Comparison of ENCODE assay signal across 9 mouse cellular contexts in genomic region chr6:49519053-49519452, GRCm38 (mm10).
A peak's percentile ranks its signal among the peaks of the same experiment; 100 is the strongest.
DNase-seq lines count a peak whose midpoint lies in the region; ATAC-seq and TF ChIP-seq lines count a peak whose summit lies in the region.
"Had no signal": no experiment of that assay in that cellular context is flagged by ENCODE, and none has a peak within 500 bp of the region (broad histone marks: within the 10 kb centered on the region; RNA-seq: fewer than 3 reads in every experiment).

No protein-coding gene starts in this region.

- 0 out of 2 replicates have a peak, but pooled peaks cover 3% of the 10 kb centered on the region for H3K4me1 ChIP-seq in kidney, embryonic 16.5 days (ENCODE audit: insufficient read depth, low read length)
- no peaks in the 10 kb centered on the region for H3K4me1 ChIP-seq in liver, adult 2 months (ENCODE audit: control insufficient read depth, insufficient read depth, low read length)
- no peaks in the 10 kb centered on the region for H3K4me1 ChIP-seq in neural tube, embryonic 15.5 days
- H3K4me1 ChIP-seq: stomach, embryonic 15.5 days had no signal

- H3K4me2 ChIP-seq in kidney, embryonic 16.5 days (replicated peaks; ENCODE audit: low read depth, low read length), result peak overlapping the region; percentile 38
- peak overlapping the region; percentile 25; the same call in 1 of the 2 replicates for H3K4me2 ChIP-seq in neural tube, embryonic 15.5 days
- H3K4me2 ChIP-seq: stomach, embryonic 15.5 days had no signal

- TF ChIP-seq CTCF in liver, adult 2 months (IDR thresholded peaks at IDR 0.05; ENCODE audit: low read depth, low read length), result peak; percentile 94

- no peaks in the 10 kb centered on the region for H3K27me3 ChIP-seq in kidney, embryonic 16.5 days (ENCODE audit: insufficient read depth, low read length)
- H3K27me3 ChIP-seq in liver, adult 2 months (ENCODE audit: control insufficient read depth, insufficient read depth, low read length), result no peaks in the 10 kb centered on the region
- H3K27me3 ChIP-seq in neural tube, embryonic 15.5 days (replicated peaks), result no peaks in the 10 kb centered on the region
- H3K27me3 ChIP-seq: stomach, embryonic 15.5 days had no signal

- 2% methylated on average over 6 of the region's 6 CpGs for WGBS in kidney, embryonic 16.5 days
- WGBS in liver, adult 2 months, result 2% methylated on average over 6 of the region's 6 CpGs
- WGBS in neural tube, embryonic 15.5 days, result 6% methylated on average over 6 of the region's 6 CpGs

- H3K4me3 ChIP-seq in kidney, embryonic 16.5 days (ENCODE audit: low read length), result no peak overlapping the region
- H3K4me3 ChIP-seq in liver, adult 2 months (ENCODE audit: insufficient read depth, low read depth, low read length), result no peak overlapping the region
- no peak overlapping the region for H3K4me3 ChIP-seq in neural tube, embryonic 15.5 days (replicated peaks)
- H3K4me3 ChIP-seq: stomach, embryonic 15.5 days had no signal

- H3K79me2 ChIP-seq in liver, adult 2 months (ENCODE audit: control insufficient read depth, insufficient read depth, low read length), result no peaks in the 10 kb centered on the region

- H3K36me3 ChIP-seq in kidney, embryonic 16.5 days (ENCODE audit: insufficient read depth, low read length), result no peaks in the 10 kb centered on the region
- no peaks in the 10 kb centered on the region for H3K36me3 ChIP-seq in liver, adult 2 months (ENCODE audit: control insufficient read depth, insufficient read depth, low read length)
- no peaks in the 10 kb centered on the region for H3K36me3 ChIP-seq in neural tube, embryonic 15.5 days
- H3K36me3 ChIP-seq: stomach, embryonic 15.5 days had no signal

- no peaks in the 10 kb centered on the region for H3K9me3 ChIP-seq in kidney, embryonic 16.5 days (ENCODE audit: low read length)
- H3K9me3 ChIP-seq in neural tube, embryonic 15.5 days (replicated peaks), result no peaks in the 10 kb centered on the region
- H3K9me3 ChIP-seq: stomach, embryonic 15.5 days had no signal

- DNase-seq in 416B (ENCODE audit: low read depth), result peak; percentile 54
- DNase-seq in NIH3T3 (ENCODE audit: low read depth), result peak; percentile 84
- peak; percentile 88 to 91 for DNase-seq in cerebellum, postnatal 10 days
- DNase-seq in frontal cortex, postnatal 14 days (ENCODE audit: low spot score in 2 of 2), result peak; percentile 28 to 73
- peak; percentile 37 for DNase-seq in liver, adult 2 months (ENCODE audit: extremely low read depth, low read depth, low spot score)
- DNase-seq in thymus, postnatal 25 days, result peak; percentile 58

- ATAC-seq in kidney, embryonic 16.5 days (ENCODE audit: low FRiP score, low TSS enrichment), result peak; percentile 69; the same call in 1 of the 2 replicates
- ATAC-seq in neural tube, embryonic 15.5 days (ENCODE audit: low FRiP score), result no peak

- TF ChIP-seq POLR2A in liver, adult 2 months (IDR thresholded peaks at IDR 0.05; ENCODE audit: extremely low read depth, insufficient read depth, low read length), result no peak

- H3K27ac ChIP-seq in kidney, embryonic 16.5 days (ENCODE audit: low read length), result no peak overlapping the region
- no peak overlapping the region for H3K27ac ChIP-seq in liver, adult 2 months (replicated peaks; ENCODE audit: insufficient read depth, low read depth, low read length)
- no peak overlapping the region for H3K27ac ChIP-seq in neural tube, embryonic 15.5 days (replicated peaks)
- H3K27ac ChIP-seq: stomach, embryonic 15.5 days had no signal

- H3K9ac ChIP-seq in kidney, embryonic 16.5 days (replicated peaks; ENCODE audit: low read length), result no peak overlapping the region
- H3K9ac ChIP-seq in liver, adult 2 months (ENCODE audit: low read depth, low read length), result no peak overlapping the region
- no peak overlapping the region for H3K9ac ChIP-seq in neural tube, embryonic 15.5 days (replicated peaks)
- H3K9ac ChIP-seq: stomach, embryonic 15.5 days had no signal

Comparison
In these comparisons a context has a peak if more than half of its experiments do, and no peak if none do; other contexts are left out.
1. DNase-seq: peak in every context shown above with its lines; median percentile 90 in cerebellum, postnatal 10 days; 84 in NIH3T3; 58 in thymus, postnatal 25 days; 54 in 416B; 50 in frontal cortex, postnatal 14 days; 37 in liver, adult 2 months.